ENCODE assay signal across 9 mouse cellular contexts in genomic region chr7:70350781-70351551, GRCm38 (mm10). TPM values are rescaled to one million over a fixed set of nuclear protein-coding genes. Genes with fewer than 3 reads are reported as not detected.
DNase-seq lines count a peak whose midpoint lies in the region; ATAC-seq and TF ChIP-seq lines count a peak whose summit lies in the region.
"Had no signal": no experiment of that assay in that cellular context is flagged by ENCODE, and none has a peak within 500 bp of the region (broad histone marks: within the 10 kb centered on the region; RNA-seq: fewer than 3 reads in every experiment).

No protein-coding gene starts in this region.

- no peaks in the 10 kb centered on the region for H3K9me3 ChIP-seq in lung, postnatal 0 days (ENCODE audit: low read length)
- H3K9me3 ChIP-seq in stomach, embryonic 14.5 days (ENCODE audit: control insufficient read depth, low read depth, low read length) = no peaks in the 10 kb centered on the region

- intact Hi-C loops in heart, adult 2 months (cut with DNase I) = no loop called here

- peak overlapping the region; percentile 65 for H3K4me3 ChIP-seq in heart, adult 2 months
- peak overlapping the region; percentile 71 for H3K4me3 ChIP-seq in lung, postnatal 0 days (ENCODE audit: low read depth, low read length)
- H3K4me3 ChIP-seq in stomach, embryonic 14.5 days (ENCODE audit: low read depth, low read length) = peak overlapping the region; percentile 58
- no peak overlapping the region for H3K4me3 ChIP-seq in thymus, adult 2 months (ENCODE audit: control insufficient read depth, insufficient read depth, low read length)

- peak; percentile 47; the same call in 1 of the 2 replicates for TF ChIP-seq POLR2A in heart, adult 2 months (IDR thresholded peaks at IDR 0.05; ENCODE audit: insufficient read depth, low read depth, low read length)
- TF ChIP-seq POLR2A in thymus, adult 2 months (IDR thresholded peaks at IDR 0.05; ENCODE audit: control insufficient read depth, extremely low read depth, insufficient read depth, low read length, poor library complexity) = no peak

- WGBS in heart, adult 2 months = 2% methylated on average over 55 of the region's 55 CpGs
- under 1% methylated on average over 32 of the region's 55 CpGs for WGBS in lung, postnatal 0 days
- WGBS in stomach, embryonic 14.5 days = 0% methylated on average over 49 of the region's 55 CpGs
- WGBS in thymus, adult 2 months = 3% methylated on average over 55 of the region's 55 CpGs

- TF ChIP-seq EP300 in heart, adult 2 months (IDR thresholded peaks at IDR 0.05; ENCODE audit: insufficient read depth, low read depth, low read length) = no peak
- TF ChIP-seq EP300 in lung, postnatal 0 days (IDR thresholded peaks at IDR 0.05) = no peak

- peaks cover 2% of the 10 kb centered on the region for H3K4me1 ChIP-seq in heart, adult 2 months (ENCODE audit: control insufficient read depth, insufficient read depth, low read length)
- H3K4me1 ChIP-seq in lung, postnatal 0 days (ENCODE audit: insufficient read depth, low read depth, low read length) = peaks cover 18% of the 10 kb centered on the region; the same call in 1 of the 2 replicates
- peaks cover 39% of the 10 kb centered on the region; the same call in 1 of the 2 replicates for H3K4me1 ChIP-seq in stomach, embryonic 14.5 days (ENCODE audit: control insufficient read depth, insufficient read depth, low read length)
- H3K4me1 ChIP-seq in thymus, adult 2 months (replicated peaks; ENCODE audit: control insufficient read depth, insufficient read depth, low read length) = no peaks in the 10 kb centered on the region

- H3K4me2 ChIP-seq in lung, postnatal 0 days (replicated peaks; ENCODE audit: low read depth, low read length) = peak overlapping the region; percentile 84
- H3K4me2 ChIP-seq in stomach, embryonic 14.5 days (replicated peaks; ENCODE audit: low read depth, low read length) = peak overlapping the region; percentile 78

- TF ChIP-seq CTCF in heart, adult 2 months (IDR thresholded peaks at IDR 0.05) = no peak
- TF ChIP-seq CTCF in lung, postnatal 0 days (IDR thresholded peaks at IDR 0.05) = no peak
- TF ChIP-seq CTCF in thymus, adult 2 months (IDR thresholded peaks at IDR 0.05; ENCODE audit: borderline replicate concordance, control insufficient read depth, extremely low read depth, insufficient read depth, low read length, poor library complexity) = no peak

- peak overlapping the region; percentile 86 for H3K9ac ChIP-seq in heart, adult 2 months (ENCODE audit: low read depth, low read length)
- peak overlapping the region; percentile 72 for H3K9ac ChIP-seq in lung, postnatal 0 days (replicated peaks; ENCODE audit: low read depth)
- peak overlapping the region; percentile 86 for H3K9ac ChIP-seq in stomach, embryonic 14.5 days (replicated peaks; ENCODE audit: low read depth, low read length)

- H3K27me3 ChIP-seq in heart, adult 2 months (ENCODE audit: control insufficient read depth, insufficient read depth, low read length) = no peaks in the 10 kb centered on the region
- H3K27me3 ChIP-seq in lung, postnatal 0 days (replicated peaks; ENCODE audit: insufficient read depth, low read length) = no peaks in the 10 kb centered on the region
- no peaks in the 10 kb centered on the region for H3K27me3 ChIP-seq in stomach, embryonic 14.5 days (ENCODE audit: control insufficient read depth, insufficient read depth, low read length)
- peaks cover 9% of the 10 kb centered on the region for H3K27me3 ChIP-seq in thymus, adult 2 months (ENCODE audit: control insufficient read depth, insufficient read depth, low read length)
- H3K27me3 ChIP-seq: CH12.LX had no signal

- no peaks in the 10 kb centered on the region for H3K79me2 ChIP-seq in heart, adult 2 months (replicated peaks; ENCODE audit: control insufficient read depth, insufficient read depth, low read length)

- ATAC-seq in lung, postnatal 0 days = peak; percentile 69
- ATAC-seq in stomach, embryonic 14.5 days (ENCODE audit: insufficient number of reproducible peaks, insufficient read depth, low FRiP score, low read depth) = peak; percentile 70

- peak overlapping the region; percentile 78 for H3K27ac ChIP-seq in heart, adult 2 months
- H3K27ac ChIP-seq in lung, postnatal 0 days (ENCODE audit: low read length) = peak overlapping the region; percentile 90
- H3K27ac ChIP-seq in stomach, embryonic 14.5 days (ENCODE audit: low read length) = peak overlapping the region; percentile 98
- no peak overlapping the region for H3K27ac ChIP-seq in thymus, adult 2 months (ENCODE audit: control insufficient read depth, insufficient read depth, low read length)

- peak; percentile 66 to 68 for DNase-seq in cerebellum, postnatal 14 days
- no peak for DNase-seq in cerebellum, postnatal 4 days (ENCODE audit: low spot score in 2 of 2)
- DNase-seq in ZHBTc4 (ENCODE audit: low read depth, low spot score) = peak; percentile 62
- peak; percentile 71 to 72 for DNase-seq in heart, adult 2 months
- peak; percentile 66 for DNase-seq in kidney, adult 9 months
- peak; percentile 90 for DNase-seq in lung, postnatal 0 days (ENCODE audit: low spot score)
- DNase-seq in thymus, adult 2 months = no peak

- H3K36me3 ChIP-seq in heart, adult 2 months (ENCODE audit: control insufficient read depth, insufficient read depth, low read length) = peaks cover 4% of the 10 kb centered on the region
- no peaks in the 10 kb centered on the region for H3K36me3 ChIP-seq in lung, postnatal 0 days (ENCODE audit: insufficient read depth, low read length)
- peaks cover 7% of the 10 kb centered on the region; the same call in 1 of the 2 replicates for H3K36me3 ChIP-seq in stomach, embryonic 14.5 days (ENCODE audit: control insufficient read depth, insufficient read depth, low read length)
- H3K36me3 ChIP-seq in thymus, adult 2 months (ENCODE audit: control insufficient read depth, insufficient read depth, low read length) = no peaks in the 10 kb centered on the region

RNA-seq across cellular contexts. Expression of gene Nr2f2, which starts 15.6 kb away (rescaled TPM):
- total RNA-seq in heart, adult 2 months (2021) = 10 to 100 TPM; 16.4 to 18.8 TPM
- polyA plus RNA-seq in heart, adult 2 months (2012; rRNA removed) = 22.9 and 39.3 TPM in 2 replicates
- 72.7 and 89.1 TPM in 2 replicates for polyA plus RNA-seq in lung, postnatal 0 days (2015; fragmentation: Nextera tagmentation; extraction: Ambion mirVana)
- 106 and 111 TPM in 2 replicates for polyA plus RNA-seq in stomach, embryonic 14.5 days (2014; fragmentation: Nextera tagmentation; extraction: Ambion mirVana)
- polyA plus RNA-seq in thymus, adult 2 months (2012; rRNA removed) = 12.8 and 14.7 TPM in 2 replicates
- total RNA-seq: CH12.LX had no signal

Comparison
In these comparisons a context has a peak if more than half of its experiments do, and no peak if none do; other contexts are left out.
1. DNase-seq: peak in cerebellum, postnatal 14 days (2 of 2), ZHBTc4 (single experiment), heart, adult 2 months (2 of 2), kidney, adult 9 months (single experiment) and lung, postnatal 0 days (single experiment); none in cerebellum, postnatal 4 days (0 of 2) and thymus, adult 2 months (single experiment).
2. Peak in every context shown above with its lines, with median percentiles within 50 percentile points of each other: H3K9ac ChIP-seq.